ENCODE assay signal across 23 mouse cellular contexts in the genomic region with DNA sequence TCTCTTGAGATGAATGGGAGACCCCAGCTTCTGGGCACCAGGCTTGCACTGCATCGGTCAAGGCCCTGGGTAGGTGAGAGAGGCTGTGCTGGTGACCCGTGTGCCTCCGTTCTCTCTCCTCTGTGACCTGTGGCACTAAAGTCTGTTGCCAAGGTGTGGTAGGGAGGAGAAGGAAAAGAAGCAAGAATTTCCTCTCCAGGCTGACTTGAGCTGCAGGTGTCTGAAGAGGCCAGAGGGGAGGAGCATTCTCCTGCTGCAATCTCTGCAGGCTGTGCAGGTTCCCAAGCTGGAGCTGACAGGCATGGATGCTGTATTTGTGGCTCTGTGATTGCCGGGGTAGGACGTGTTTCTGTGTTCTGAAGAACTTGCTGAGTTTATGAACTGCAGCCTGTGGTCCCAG.
DNase-seq lines count a peak whose midpoint lies in the region; ATAC-seq and TF ChIP-seq lines count a peak whose summit lies in the region.
"Had no signal": no experiment of that assay in that cellular context is flagged by ENCODE, and none has a peak within 500 bp of the region (broad histone marks: within the 10 kb centered on the region; RNA-seq: fewer than 3 reads in every experiment).

No protein-coding gene starts in this region.

- ATAC-seq in intestine, postnatal 0 days, result peak; percentile 71
- no peak for ATAC-seq in hindbrain, embryonic 13.5 days (ENCODE audit: low FRiP score)
- ATAC-seq: forebrain, embryonic 14.5 days; hindbrain, postnatal 0 days; liver, postnatal 0 days had no signal

- peak overlapping the region; percentile 41; the same call in 1 of the 2 replicates for H3K27ac ChIP-seq in intestine, postnatal 0 days (ENCODE audit: low read depth, low read length)
- H3K27ac ChIP-seq in hindbrain, embryonic 13.5 days, result no peak overlapping the region
- H3K27ac ChIP-seq: heart, embryonic 15.5 days; hindbrain, postnatal 0 days; left cerebral cortex, adult 2 months; midbrain, embryonic 10.5 days had no signal

- peak; percentile 27 for DNase-seq in lung, adult 2 months
- no peak for DNase-seq in lung, postnatal 4 days
- peak; percentile 57 for DNase-seq in lung, postnatal 25 days (ENCODE audit: low spot score)
- DNase-seq in retina, postnatal 1 day, result no peak
- no peak for DNase-seq in cerebellum, adult 11-12 months
- DNase-seq: cerebellum, adult 8-10 months; gastrocnemius, postnatal 36 days; heart, postnatal 4 days; kidney, adult 8-10 months; kidney, postnatal 14 days; layer of hippocampus, adult 9-11 months; left cerebral cortex, postnatal 4 days; liver, postnatal 0 days; thymus, postnatal 4 days had no signal

- no peak for TF ChIP-seq POLR2A in lung, adult 2 months (IDR thresholded peaks at IDR 0.05; ENCODE audit: borderline replicate concordance, extremely low read depth, low read depth, low read length)

- no peak overlapping the region for H3K9ac ChIP-seq in intestine, postnatal 0 days (ENCODE audit: low read depth, low read length)
- no peak overlapping the region for H3K9ac ChIP-seq in hindbrain, embryonic 13.5 days
- H3K9ac ChIP-seq: heart, embryonic 15.5 days; liver, postnatal 0 days had no signal

- H3K4me2 ChIP-seq in intestine, postnatal 0 days (replicated peaks; ENCODE audit: low read depth), result no peak overlapping the region
- no peak overlapping the region for H3K4me2 ChIP-seq in hindbrain, embryonic 13.5 days
- H3K4me2 ChIP-seq: heart, embryonic 15.5 days had no signal

- H3K4me1 ChIP-seq in lung, adult 2 months (ENCODE audit: control insufficient read depth, insufficient read depth, low read length), result no peaks in the 10 kb centered on the region
- no peaks in the 10 kb centered on the region for H3K4me1 ChIP-seq in intestine, postnatal 0 days (replicated peaks; ENCODE audit: control insufficient read depth, insufficient read depth, low read length)
- H3K4me1 ChIP-seq in hindbrain, embryonic 13.5 days (replicated peaks), result peaks cover 24% of the 10 kb centered on the region

- H3K4me3 ChIP-seq in lung, adult 2 months (replicated peaks; ENCODE audit: extremely low read depth, low read depth, low read length), result no peak overlapping the region
- H3K4me3 ChIP-seq in intestine, postnatal 0 days (ENCODE audit: low read depth, low read length), result no peak overlapping the region
- no peak overlapping the region for H3K4me3 ChIP-seq in hindbrain, embryonic 13.5 days
- H3K4me3 ChIP-seq: erythroblast, embryonic 14.5 days; heart, embryonic 15.5 days; left cerebral cortex, adult 2 months; midbrain, embryonic 10.5 days had no signal

- no peak for TF ChIP-seq CTCF in lung, adult 2 months (IDR thresholded peaks at IDR 0.05; ENCODE audit: insufficient read depth, low read length)
- TF ChIP-seq CTCF in intestine, postnatal 0 days (IDR thresholded peaks at IDR 0.05; ENCODE audit: low read depth), result no peak

- no peaks in the 10 kb centered on the region for H3K27me3 ChIP-seq in intestine, postnatal 0 days (replicated peaks; ENCODE audit: control insufficient read depth, insufficient read depth, low read length)
- no peaks in the 10 kb centered on the region for H3K27me3 ChIP-seq in hindbrain, embryonic 13.5 days
- H3K27me3 ChIP-seq: heart, embryonic 15.5 days had no signal

- 60% methylated on average over 5 of the region's 5 CpGs for WGBS in lung, adult 2 months
- 50% methylated on average over 5 of the region's 5 CpGs for WGBS in intestine, postnatal 0 days
- WGBS in hindbrain, embryonic 13.5 days, result 82% methylated on average over 5 of the region's 5 CpGs

- H3K9me3 ChIP-seq in intestine, postnatal 0 days (ENCODE audit: control insufficient read depth), result no peaks in the 10 kb centered on the region
- H3K9me3 ChIP-seq in hindbrain, embryonic 13.5 days, result no peaks in the 10 kb centered on the region
- H3K9me3 ChIP-seq: G1E; heart, embryonic 15.5 days; midbrain, embryonic 10.5 days had no signal

- peaks cover 9% of the 10 kb centered on the region; the same call in 1 of the 2 replicates for H3K36me3 ChIP-seq in intestine, postnatal 0 days (ENCODE audit: control insufficient read depth, insufficient read depth)
- H3K36me3 ChIP-seq in hindbrain, embryonic 13.5 days, result no peaks in the 10 kb centered on the region
- H3K36me3 ChIP-seq: G1E; midbrain, embryonic 10.5 days had no signal

Comparison
In these comparisons a context has a peak if more than half of its experiments do, and no peak if none do; other contexts are left out.
1. DNase-seq: peak in lung, adult 2 months (single experiment) and lung, postnatal 25 days (single experiment); none in lung, postnatal 4 days (0 of 2), retina, postnatal 1 day (single experiment) and cerebellum, adult 11-12 months (single experiment).